Mouse (Mus musculus): ENCODE data around the gene Cpeb4. TPM values are rescaled to one million over a fixed set of nuclear protein-coding genes. Genes with fewer than 3 reads are reported as not detected.
"Not testable (repeated sequence)": the region's sequence is repeated elsewhere in the genome, so short reads cannot be mapped to it uniquely, and the experiment has no call there.

The Cpeb4 gene
- total and polyA plus RNA-seq, 3 experiments: 15.3 to 97.3 (median 83.4) TPM

DNA sequence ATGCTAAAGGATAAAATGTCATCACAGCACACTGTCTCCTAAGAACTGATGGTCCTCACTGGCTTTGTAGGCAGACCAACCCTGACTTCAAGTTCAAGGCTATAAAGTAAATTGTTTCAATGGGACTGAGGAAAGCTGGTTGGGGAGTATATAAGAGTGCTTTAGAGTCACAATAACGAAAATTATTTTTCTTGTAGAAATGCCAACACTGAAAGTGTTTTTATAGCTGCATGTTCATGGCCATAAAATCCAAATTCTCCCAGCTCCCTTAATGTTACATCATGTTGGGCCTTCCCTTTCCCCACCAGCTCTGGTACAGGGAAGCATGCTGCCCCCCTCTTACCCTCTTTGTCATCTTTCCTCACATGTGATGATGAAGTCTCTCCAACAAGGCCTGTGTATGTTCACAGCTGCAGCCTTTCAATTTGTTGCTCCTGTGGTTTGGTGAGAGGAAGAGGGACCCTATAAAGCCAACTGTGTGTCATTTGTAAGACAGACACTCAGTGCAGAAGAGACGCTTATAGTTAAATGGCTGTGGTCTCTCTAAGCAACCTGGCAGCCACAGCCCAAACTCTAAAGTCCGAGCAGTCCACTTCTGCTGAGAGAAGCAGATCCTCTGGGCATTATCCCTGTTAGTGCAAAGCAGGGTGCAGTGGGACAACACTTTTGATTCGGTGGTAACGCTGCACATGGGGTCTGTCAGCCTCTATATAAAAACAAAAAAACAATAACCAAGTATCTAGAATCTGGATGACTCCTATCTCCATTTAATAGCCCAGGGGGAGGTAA is 29.6 kb upstream of the Cpeb4 start:
- Histone ChIP-seq H3K27me3 (ENCODE audit: control insufficient read depth, insufficient read depth, low read length) (no peaks in the 10 kb centered on the region), H3K4me3 (no peak overlapping the region), H3K36me3 (ENCODE audit: control insufficient read depth, insufficient read depth, low read length) (no peaks in the 10 kb centered on the region), H3K4me1 (ENCODE audit: control insufficient read depth, insufficient read depth, low read length) (peaks cover 8% of the 10 kb centered on the region), H3K9ac (ENCODE audit: low read depth, low read length) (no peak overlapping the region), H3K27ac (no peak overlapping the region), H3K79me2 (replicated peaks; ENCODE audit: control insufficient read depth, insufficient read depth, low read length) (no peaks in the 10 kb centered on the region)
- WGBS: 81% methylated on average over 5 of the region's 5 CpGs
- DNase-seq: no peak
- intact Hi-C loops (cut with DNase I): no loop called here
- no peak for TF ChIP-seq CTCF (IDR thresholded peaks at IDR 0.05)
- TF ChIP-seq POLR2A (IDR thresholded peaks at IDR 0.05; ENCODE audit: insufficient read depth, low read depth, low read length): no peak
- TF ChIP-seq EP300 (IDR thresholded peaks at IDR 0.05; ENCODE audit: insufficient read depth, low read depth, low read length): no peak

- no peaks in the 10 kb centered on the region for H3K27me3 ChIP-seq (ENCODE audit: control insufficient read depth, insufficient read depth, low read length)
- H3K9ac ChIP-seq (ENCODE audit: low read depth, low read length): no peak overlapping the region
- H3K36me3 ChIP-seq (ENCODE audit: control insufficient read depth, insufficient read depth, low read length): no peaks in the 10 kb centered on the region
- no peaks in the 10 kb centered on the region for H3K79me2 ChIP-seq (replicated peaks; ENCODE audit: control insufficient read depth, insufficient read depth, low read length)
- no peak for TF ChIP-seq EP300 (IDR thresholded peaks at IDR 0.05; ENCODE audit: insufficient read depth, low read depth, low read length)
- TF ChIP-seq POLR2A (IDR thresholded peaks at IDR 0.05; ENCODE audit: insufficient read depth, low read depth, low read length): no peak
- no peak for TF ChIP-seq CTCF (IDR thresholded peaks at IDR 0.05)
- DNase-seq: peak in 1 of 2 experiments; percentile 6
- 75% methylated on average over 7 of the region's 7 CpGs for WGBS
- intact Hi-C loops (cut with DNase I): no loop called here
- no peak overlapping the region for H3K4me3 ChIP-seq
- no peak overlapping the region for H3K27ac ChIP-seq
- peaks cover 7% of the 10 kb centered on the region for H3K4me1 ChIP-seq (ENCODE audit: control insufficient read depth, insufficient read depth, low read length)
Measured at GRCm38 (mm10) chr11:31843177-31843833, 28.7 kb upstream of the Cpeb4 start.

GRCm38 (mm10) chr11:31843834-31844188 is 28.2 kb upstream of the Cpeb4 start:
- TF ChIP-seq CTCF (IDR thresholded peaks at IDR 0.05): no peak
- intact Hi-C loops (cut with DNase I): no loop called here
- Histone ChIP-seq H3K79me2 (replicated peaks; ENCODE audit: control insufficient read depth, insufficient read depth, low read length) (no peaks in the 10 kb centered on the region), H3K27ac (no peak overlapping the region), H3K4me3 (no peak overlapping the region), H3K27me3 (ENCODE audit: control insufficient read depth, insufficient read depth, low read length) (no peaks in the 10 kb centered on the region), H3K4me1 (ENCODE audit: control insufficient read depth, insufficient read depth, low read length) (peaks cover 4% of the 10 kb centered on the region), H3K9ac (ENCODE audit: low read depth, low read length) (no peak overlapping the region), H3K36me3 (ENCODE audit: control insufficient read depth, insufficient read depth, low read length) (no peaks in the 10 kb centered on the region)
- DNase-seq: peak; percentile 20 to 21
- WGBS: 26% methylated on average over 5 of the region's 5 CpGs

GRCm38 (mm10) chr11:31845111-31845510 is 26.9 kb upstream of the Cpeb4 start:
- H3K4me3 ChIP-seq; H3K27ac ChIP-seq; H3K36me3 ChIP-seq (ENCODE audit: control insufficient read depth, insufficient read depth, low read length); intact Hi-C loops (cut with DNase I); H3K4me1 ChIP-seq (ENCODE audit: control insufficient read depth, insufficient read depth, low read length); DNase-seq; H3K79me2 ChIP-seq (replicated peaks; ENCODE audit: control insufficient read depth, insufficient read depth, low read length); H3K9ac ChIP-seq (ENCODE audit: low read depth, low read length); H3K27me3 ChIP-seq (ENCODE audit: control insufficient read depth, insufficient read depth, low read length): not testable (repeated sequence)
- 86% methylated on average over 1 of the region's 1 CpGs for WGBS

GRCm38 (mm10) chr11:31846771-31847468 is 25.1 kb upstream of the Cpeb4 start:
- DNase-seq: peak in 1 of 2 experiments; percentile 6
- no peaks in the 10 kb centered on the region for H3K36me3 ChIP-seq (ENCODE audit: control insufficient read depth, insufficient read depth, low read length)
- no peaks in the 10 kb centered on the region for H3K4me1 ChIP-seq (ENCODE audit: control insufficient read depth, insufficient read depth, low read length)
- no peak overlapping the region for H3K4me3 ChIP-seq
- no peak overlapping the region for H3K27ac ChIP-seq
- TF ChIP-seq CTCF (IDR thresholded peaks at IDR 0.05): no peak
- TF ChIP-seq EP300 (IDR thresholded peaks at IDR 0.05; ENCODE audit: insufficient read depth, low read depth, low read length): no peak
- TF ChIP-seq POLR2A (IDR thresholded peaks at IDR 0.05; ENCODE audit: insufficient read depth, low read depth, low read length): no peak
- H3K9ac ChIP-seq (ENCODE audit: low read depth, low read length): no peak overlapping the region
- no peaks in the 10 kb centered on the region for H3K79me2 ChIP-seq (replicated peaks; ENCODE audit: control insufficient read depth, insufficient read depth, low read length)
- intact Hi-C loops (cut with DNase I): no loop called here
- no peaks in the 10 kb centered on the region for H3K27me3 ChIP-seq (ENCODE audit: control insufficient read depth, insufficient read depth, low read length)
- 83% methylated on average over 9 of the region's 9 CpGs for WGBS

DNA sequence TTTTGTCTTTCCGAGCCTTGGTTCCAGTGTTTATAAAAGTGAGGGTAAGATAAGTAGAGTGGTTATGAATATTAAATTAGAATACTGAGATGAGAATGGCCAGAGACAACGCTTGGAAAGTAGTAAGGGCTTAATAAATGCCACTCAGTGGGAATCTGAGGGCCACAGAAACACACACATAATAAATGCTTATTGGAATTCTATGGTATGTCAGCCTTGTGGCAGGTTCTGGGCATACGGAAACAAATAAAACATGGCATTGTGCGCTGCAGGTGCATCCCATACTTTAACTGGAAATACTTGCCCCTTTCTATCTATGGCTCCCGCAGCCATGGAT is 24.6 kb upstream of the Cpeb4 start:
- no peak overlapping the region for H3K4me3 ChIP-seq
- no peaks in the 10 kb centered on the region for H3K27me3 ChIP-seq (ENCODE audit: control insufficient read depth, insufficient read depth, low read length)
- H3K9ac ChIP-seq (ENCODE audit: low read depth, low read length): no peak overlapping the region
- no peaks in the 10 kb centered on the region for H3K4me1 ChIP-seq (ENCODE audit: control insufficient read depth, insufficient read depth, low read length)
- DNase-seq: no peak
- intact Hi-C loops (cut with DNase I): no loop called here
- no peak overlapping the region for H3K27ac ChIP-seq
- H3K36me3 ChIP-seq (ENCODE audit: control insufficient read depth, insufficient read depth, low read length): no peaks in the 10 kb centered on the region
- no peaks in the 10 kb centered on the region for H3K79me2 ChIP-seq (replicated peaks; ENCODE audit: control insufficient read depth, insufficient read depth, low read length)
- WGBS: 92% methylated on average over 5 of the region's 5 CpGs
- TF ChIP-seq EP300 (IDR thresholded peaks at IDR 0.05; ENCODE audit: insufficient read depth, low read depth, low read length) (no peak), CTCF (IDR thresholded peaks at IDR 0.05) (no peak)

Data from heart, adult 2 months (tissue).